Mouse (Mus musculus) lung, embryonic 15.5 days (tissue): ENCODE measurements around the gene Sgtb. TPM values are rescaled to one million over a fixed set of nuclear protein-coding genes. Genes with fewer than 3 reads are reported as not detected.
A peak's percentile ranks its signal among the peaks of the same experiment; 100 is the strongest.

Experiments
- ATAC-seq: fragments of 200-750 bp; cut with Nextera tagmentation; 2 replicates; pipeline ENCODE4 v1.8.0; 2017; ENCODE audit warnings: moderate number of reproducible peaks, borderline replicate concordance; ENCODE audit not compliant: low FRiP score, low TSS enrichment; ENCODE audit errors: extremely low read depth
- H3K27ac ChIP-seq: fragments of 300-500 bp; sonication (generic); 2 replicates; pipeline ENCODE4 v1.5.1; 2015; ENCODE audit warnings: moderate library complexity, mild to moderate bottlenecking, inconsistent platforms
- H3K27me3 ChIP-seq: fragments of 300-500 bp; sonication (generic); 2 replicates; pipeline ENCODE4 v1.6.1; 2015; ENCODE audit warnings: inconsistent platforms
- H3K36me3 ChIP-seq: fragments of 300-500 bp; sonication (generic); 2 replicates; pipeline ENCODE4 v1.6.1; 2015; ENCODE audit warnings: inconsistent platforms
- H3K4me1 ChIP-seq: fragments of 300-500 bp; sonication (generic); 2 replicates; pipeline ENCODE4 v1.6.1; 2015; ENCODE audit warnings: inconsistent platforms
- H3K4me2 ChIP-seq: fragments of 300-500 bp; sonication (generic); 2 replicates; pipeline ENCODE4 v1.6.1; 2015; ENCODE audit warnings: inconsistent platforms, mild to moderate bottlenecking, moderate library complexity
- H3K4me3 ChIP-seq: fragments of 300-500 bp; sonication (generic); 2 replicates; pipeline ENCODE4 v1.5.1; 2015; ENCODE audit warnings: mild to moderate bottlenecking, inconsistent platforms
- H3K9ac ChIP-seq: fragments of 300-500 bp; sonication (generic); 2 replicates; pipeline ENCODE4 v1.6.1; 2015; ENCODE audit warnings: inconsistent platforms
- H3K9me3 ChIP-seq: fragments of 300-500 bp; sonication (generic); 2 replicates; pipeline ENCODE4 v1.6.1; 2016; ENCODE audit warnings: inconsistent platforms
- whole genome bisulfite sequencing: fragments of 180-500 bp; shearing (Covaris S2); methylation state at CpG from one replicate; pipeline ENCODE4 v1.1.7; 2015; 5-methylcytosine and 5-hydroxymethylcytosine counted together
- polyA plus RNA-seq: library from polyadenylated mRNA; unstranded; fragments of >200 nt; fragmentation: Nextera tagmentation; extraction: Ambion mirVana; gene quantifications from 2 replicates; pipeline ENCODE4 v1.2.1, GENCODE M21; 2015

Gene Sgtb
- polyA plus RNA-seq = 5.5 TPM in 2 replicates

GRCm38 (mm10) chr13:104109288-104109815, at the start of gene Sgtb, which contains the start of gene Nln:
Gene Sgtb (plus strand): TSS chr13:104109741.
Gene Nln (minus strand): TSS chr13:104109614.
- ATAC-seq = peak; percentile 98
- peak within 1 kb of the TSS; percentile 63 for H3K27ac ChIP-seq
- peaks cover 20% of the 10 kb centered on the region for H3K4me1 ChIP-seq
- peak within 1 kb of the TSS; percentile 92 for H3K4me2 ChIP-seq
- H3K9me3 ChIP-seq = no peaks in the 10 kb centered on the region
- H3K36me3 ChIP-seq = no peaks in the 10 kb centered on the region
- 1% methylated on average over 32 of the region's 44 CpGs for WGBS
- H3K4me3 ChIP-seq = peak within 1 kb of the TSS; percentile 79
- H3K27me3 ChIP-seq = no peaks in the 10 kb centered on the region
- H3K9ac ChIP-seq = peak within 1 kb of the TSS; percentile 61

GRCm38 (mm10) chr13:104060231-104060630, 49.3 kb upstream of the Sgtb start:
- WGBS = 85% methylated on average over 1 of the region's 1 CpGs

GRCm38 (mm10) chr13:104061975-104062750, 47.4 kb upstream of the Sgtb start:
- ATAC-seq = peak; percentile 49; the same call in 1 of the 2 replicates
- Histone ChIP-seq H3K27ac (no peak overlapping the region), H3K27me3 (no peaks in the 10 kb centered on the region), H3K4me1 (0 out of 2 replicates have a peak, but pooled peaks cover 4% of the 10 kb centered on the region), H3K4me3 (no peak overlapping the region), H3K4me2 (no peak overlapping the region), H3K9ac (no peak overlapping the region), H3K9me3 (no peaks in the 10 kb centered on the region), H3K36me3 (0 out of 2 replicates have a peak, but pooled peaks cover 3% of the 10 kb centered on the region)
- 42% methylated on average over 2 of the region's 2 CpGs for WGBS

More at GRCm38 (mm10) chr13:104060231-104060630, 49.3 kb upstream of the Sgtb start:
- Histone ChIP-seq H3K36me3 (0 out of 2 replicates have a peak, but pooled peaks cover 3% of the 10 kb centered on the region), H3K9me3 (no peaks in the 10 kb centered on the region), H3K4me2 (no peak overlapping the region), H3K27me3 (no peaks in the 10 kb centered on the region), H3K4me3 (no peak overlapping the region), H3K27ac (no peak overlapping the region), H3K9ac (no peak overlapping the region), H3K4me1 (0 out of 2 replicates have a peak, but pooled peaks cover 4% of the 10 kb centered on the region)
- ATAC-seq = no peak

GRCm38 (mm10) chr13:104063061-104063460, 46.5 kb upstream of the Sgtb start:
- WGBS = 78% methylated on average over 9 of the region's 9 CpGs
- Histone ChIP-seq H3K27ac (no peak overlapping the region), H3K4me2 (no peak overlapping the region)

GRCm38 (mm10) chr13:104065649-104066347, 43.7 kb upstream of the Sgtb start:
- no peaks in the 10 kb centered on the region for H3K9me3 ChIP-seq
- no peak for ATAC-seq
- H3K27ac ChIP-seq = no peak overlapping the region
- 0 out of 2 replicates have a peak, but pooled peaks cover 3% of the 10 kb centered on the region for H3K36me3 ChIP-seq
- WGBS = 86% methylated on average over 2 of the region's 2 CpGs
- no peak overlapping the region for H3K4me2 ChIP-seq
- peaks cover 9% of the 10 kb centered on the region; the same call in 1 of the 2 replicates for H3K4me1 ChIP-seq
- H3K27me3 ChIP-seq = no peaks in the 10 kb centered on the region
- H3K9ac ChIP-seq = no peak overlapping the region
- no peak overlapping the region for H3K4me3 ChIP-seq

More at GRCm38 (mm10) chr13:104063061-104063460, 46.5 kb upstream of the Sgtb start:
- Histone ChIP-seq H3K36me3 (0 out of 2 replicates have a peak, but pooled peaks cover 3% of the 10 kb centered on the region), H3K4me3 (no peak overlapping the region), H3K9ac (no peak overlapping the region), H3K27me3 (no peaks in the 10 kb centered on the region), H3K4me1 (0 out of 2 replicates have a peak, but pooled peaks cover 4% of the 10 kb centered on the region), H3K9me3 (no peaks in the 10 kb centered on the region)
- no peak for ATAC-seq

GRCm38 (mm10) chr13:104069216-104069615, 40.3 kb upstream of the Sgtb start:
- Histone ChIP-seq H3K4me3 (no peak overlapping the region), H3K4me2 (no peak overlapping the region), H3K36me3 (no peaks in the 10 kb centered on the region), H3K4me1 (peaks cover 12% of the 10 kb centered on the region), H3K9me3 (no peaks in the 10 kb centered on the region), H3K27me3 (no peaks in the 10 kb centered on the region), H3K27ac (no peak overlapping the region), H3K9ac (no peak overlapping the region)
- ATAC-seq = no peak
- WGBS = 64% methylated on average over 11 of the region's 11 CpGs

- Histone ChIP-seq H3K9me3 (no peaks in the 10 kb centered on the region), H3K27ac (peak overlapping the region; percentile 53; the same call in 1 of the 2 replicates), H3K4me3 (no peak overlapping the region), H3K4me2 (no peak overlapping the region), H3K4me1 (peaks cover 20% of the 10 kb centered on the region), H3K9ac (0 out of 2 replicates have a peak overlapping the region, but pooled peaks have one; percentile 4), H3K27me3 (no peaks in the 10 kb centered on the region), H3K36me3 (no peaks in the 10 kb centered on the region)
- WGBS = 47% methylated on average over 3 of the region's 3 CpGs
- no peak for ATAC-seq
Observed at GRCm38 (mm10) chr13:104070703-104071102, 38.8 kb upstream of the Sgtb start.

- no peaks in the 10 kb centered on the region for H3K36me3 ChIP-seq
- H3K4me1 ChIP-seq = peaks cover 20% of the 10 kb centered on the region
- no peaks in the 10 kb centered on the region for H3K9me3 ChIP-seq
- no peak overlapping the region for H3K4me2 ChIP-seq
- H3K27ac ChIP-seq = no peak overlapping the region
- H3K4me3 ChIP-seq = no peak overlapping the region
- 89% methylated on average over 9 of the region's 9 CpGs for WGBS
- ATAC-seq = no peak
- H3K9ac ChIP-seq = no peak overlapping the region
- H3K27me3 ChIP-seq = no peaks in the 10 kb centered on the region
Observed at GRCm38 (mm10) chr13:104072351-104072750, 37.2 kb upstream of the Sgtb start.

GRCm38 (mm10) chr13:104074230-104074629, 35.3 kb upstream of the Sgtb start:
- H3K27ac ChIP-seq = 0 out of 2 replicates have a peak overlapping the region, but pooled peaks have one; percentile 61
- no peaks in the 10 kb centered on the region for H3K9me3 ChIP-seq
- no peak overlapping the region for H3K9ac ChIP-seq
- WGBS = 93% methylated on average over 8 of the region's 8 CpGs
- no peak overlapping the region for H3K4me3 ChIP-seq
- ATAC-seq = no peak
- no peaks in the 10 kb centered on the region for H3K36me3 ChIP-seq
- peaks cover 20% of the 10 kb centered on the region for H3K4me1 ChIP-seq
- no peak overlapping the region for H3K4me2 ChIP-seq
- no peaks in the 10 kb centered on the region for H3K27me3 ChIP-seq

- Histone ChIP-seq H3K4me3 (no peak overlapping the region), H3K9me3 (no peaks in the 10 kb centered on the region), H3K4me2 (peak overlapping the region; percentile 17; the same call in 1 of the 2 replicates), H3K27ac (peak overlapping the region; percentile 61), H3K9ac (no peak overlapping the region), H3K27me3 (no peaks in the 10 kb centered on the region), H3K4me1 (peaks cover 20% of the 10 kb centered on the region), H3K36me3 (no peaks in the 10 kb centered on the region)
- ATAC-seq = peak; percentile 86
- WGBS = 31% methylated on average over 10 of the region's 10 CpGs
Observed at GRCm38 (mm10) chr13:104074731-104075130, 34.8 kb upstream of the Sgtb start.

- no peak overlapping the region for H3K4me3 ChIP-seq
- ATAC-seq = no peak
- no peak overlapping the region for H3K9ac ChIP-seq
- H3K4me2 ChIP-seq = no peak overlapping the region
- H3K9me3 ChIP-seq = no peaks in the 10 kb centered on the region
- peaks cover 10% of the 10 kb centered on the region for H3K4me1 ChIP-seq
- no peaks in the 10 kb centered on the region for H3K27me3 ChIP-seq
- 67% methylated on average over 6 of the region's 6 CpGs for WGBS
- H3K27ac ChIP-seq = no peak overlapping the region
- H3K36me3 ChIP-seq = no peaks in the 10 kb centered on the region
Observed at GRCm38 (mm10) chr13:104076993-104077392, 32.5 kb upstream of the Sgtb start.
